Mouse (Mus musculus): ENCODE results near the gene Fam169a. TPM values are rescaled to one million over a fixed set of nuclear protein-coding genes. Genes with fewer than 3 reads are reported as not detected.
"Not testable (repeated sequence)": the region's sequence is repeated elsewhere in the genome, so short reads cannot be mapped to it uniquely, and the experiment has no call there.

The Fam169a gene
- polyA plus RNA-seq, 1 experiment from 2014 or later, result 1.9 TPM

- Histone ChIP-seq H3K4me2 (peak within 1 kb of the TSS; percentile 55), H3K9ac (peak within 1 kb of the TSS; percentile 64), H3K27ac (peak within 1 kb of the TSS; percentile 77), H3K27me3 (replicated peaks) (no peaks in the 10 kb centered on the region), H3K4me1 (peaks cover 6% of the 10 kb centered on the region; the same call in 1 of the 2 replicates), H3K4me3 (replicated peaks) (peak within 1 kb of the TSS; percentile 66), H3K9me3 (no peaks in the 10 kb centered on the region), H3K36me3 (peaks cover 7% of the 10 kb centered on the region; the same call in 1 of the 2 replicates)
- WGBS, result under 1% methylated on average over 57 of the region's 57 CpGs
- ATAC-seq (ENCODE audit: insufficient read depth, low FRiP score, low read depth), result peak; percentile 95
These were observed 70.6 kb downstream of the Fam169a start, which contains the start of the genes Gfm2 and Nsa2 for GRCm38 (mm10) chr13:97137466-97138400. Gfm2 (plus strand) TSS chr13:97137937. Nsa2 (minus strand) TSS chr13:97137937.

- H3K9me3 ChIP-seq; H3K36me3 ChIP-seq; H3K4me1 ChIP-seq; H3K27me3 ChIP-seq (replicated peaks); ATAC-seq (ENCODE audit: insufficient read depth, low FRiP score, low read depth); H3K27ac ChIP-seq: not testable (repeated sequence)
- Histone ChIP-seq H3K9ac (peak overlapping the region; percentile 58; the same call in 1 of the 2 replicates), H3K4me3 (replicated peaks) (peak overlapping the region; percentile 66), H3K4me2 (peak overlapping the region; percentile 55)
- 31% methylated on average over 8 of the region's 8 CpGs for WGBS
These were observed 71.4 kb downstream of the Fam169a start for GRCm38 (mm10) chr13:97138404-97138931.

GRCm38 (mm10) chr13:97142321-97142720, 75.2 kb downstream of the Fam169a start:
- Histone ChIP-seq H3K9me3 (no peaks in the 10 kb centered on the region), H3K4me3 (replicated peaks) (no peak overlapping the region), H3K4me2 (no peak overlapping the region), H3K27me3 (replicated peaks) (no peaks in the 10 kb centered on the region), H3K9ac (no peak overlapping the region), H3K27ac (no peak overlapping the region), H3K36me3 (peaks cover 13% of the 10 kb centered on the region; the same call in 1 of the 2 replicates), H3K4me1 (peaks cover 6% of the 10 kb centered on the region; the same call in 1 of the 2 replicates)
- ATAC-seq (ENCODE audit: insufficient read depth, low FRiP score, low read depth), result no peak
- WGBS, result 84% methylated on average over 7 of the region's 7 CpGs

GRCm38 (mm10) chr13:97145834-97146233, 78.7 kb downstream of the Fam169a start:
- ATAC-seq (ENCODE audit: insufficient read depth, low FRiP score, low read depth), result no peak
- no peak overlapping the region for H3K4me3 ChIP-seq (replicated peaks)
- peaks cover 21% of the 10 kb centered on the region for H3K36me3 ChIP-seq
- H3K4me2 ChIP-seq, result no peak overlapping the region
- no peak overlapping the region for H3K9ac ChIP-seq
- 64% methylated on average over 4 of the region's 4 CpGs for WGBS
- no peaks in the 10 kb centered on the region for H3K27me3 ChIP-seq (replicated peaks)
- no peaks in the 10 kb centered on the region for H3K9me3 ChIP-seq
- no peak overlapping the region for H3K27ac ChIP-seq
- no peaks in the 10 kb centered on the region for H3K4me1 ChIP-seq

- Histone ChIP-seq H3K27me3 (replicated peaks) (no peaks in the 10 kb centered on the region), H3K36me3 (peaks cover 48% of the 10 kb centered on the region), H3K9ac (no peak overlapping the region), H3K9me3 (no peaks in the 10 kb centered on the region), H3K4me3 (replicated peaks) (no peak overlapping the region), H3K27ac (no peak overlapping the region), H3K4me1 (no peaks in the 10 kb centered on the region), H3K4me2 (no peak overlapping the region)
- no peak for ATAC-seq (ENCODE audit: insufficient read depth, low FRiP score, low read depth)
- 82% methylated on average over 10 of the region's 10 CpGs for WGBS
These were observed 108.6 kb downstream of the Fam169a start for GRCm38 (mm10) chr13:97175520-97176264.

- no peak for ATAC-seq (ENCODE audit: insufficient read depth, low FRiP score, low read depth)
- H3K4me2 ChIP-seq, result no peak overlapping the region
- peaks cover 48% of the 10 kb centered on the region for H3K36me3 ChIP-seq
- no peaks in the 10 kb centered on the region for H3K27me3 ChIP-seq (replicated peaks)
- H3K4me3 ChIP-seq (replicated peaks), result no peak overlapping the region
- 85% methylated on average over 5 of the region's 5 CpGs for WGBS
- no peaks in the 10 kb centered on the region for H3K4me1 ChIP-seq
- no peak overlapping the region for H3K27ac ChIP-seq
- no peak overlapping the region for H3K9ac ChIP-seq
- H3K9me3 ChIP-seq, result no peaks in the 10 kb centered on the region
These were observed 109.6 kb downstream of the Fam169a start for GRCm38 (mm10) chr13:97176731-97177130.

GRCm38 (mm10) chr13:97178943-97179342, 111.9 kb downstream of the Fam169a start:
- Histone ChIP-seq H3K9ac (no peak overlapping the region), H3K4me2 (no peak overlapping the region), H3K36me3 (peaks cover 35% of the 10 kb centered on the region), H3K27me3 (replicated peaks) (no peaks in the 10 kb centered on the region), H3K4me3 (replicated peaks) (no peak overlapping the region), H3K4me1 (no peaks in the 10 kb centered on the region), H3K27ac (no peak overlapping the region), H3K9me3 (no peaks in the 10 kb centered on the region)
- no peak for ATAC-seq (ENCODE audit: insufficient read depth, low FRiP score, low read depth)
- 80% methylated on average over 7 of the region's 7 CpGs for WGBS

- 81% methylated on average over 6 of the region's 6 CpGs for WGBS
- ATAC-seq (ENCODE audit: insufficient read depth, low FRiP score, low read depth), result no peak
- Histone ChIP-seq H3K27ac (no peak overlapping the region), H3K9me3 (no peaks in the 10 kb centered on the region), H3K9ac (no peak overlapping the region), H3K27me3 (replicated peaks) (no peaks in the 10 kb centered on the region), H3K4me1 (0 out of 2 replicates have a peak, but pooled peaks cover 5% of the 10 kb centered on the region), H3K4me2 (no peak overlapping the region), H3K4me3 (replicated peaks) (no peak overlapping the region), H3K36me3 (peaks cover 25% of the 10 kb centered on the region)
These were observed 113.2 kb downstream of the Fam169a start for GRCm38 (mm10) chr13:97180113-97180828.

Other genes with a start within 250 kb of the Fam169a start
- gene Gcnt4, start 142.6 kb upstream of the Fam169a start, polyA plus RNA-seq (2015; fragmentation: Nextera tagmentation; extraction: Ambion mirVana), result 1.5 and 2.0 TPM in 2 replicates
- gene 1700029F12Rik, start 32.9 kb upstream of the Fam169a start, polyA plus RNA-seq (2015; fragmentation: Nextera tagmentation; extraction: Ambion mirVana), result not detected in 2 replicates
- gene Gm6169, start 32.0 kb downstream of the Fam169a start, polyA plus RNA-seq (2015; fragmentation: Nextera tagmentation; extraction: Ambion mirVana), result 4.3 and 18.6 TPM in 2 replicates
- gene Gfm2, start 70.7 kb downstream of the Fam169a start, polyA plus RNA-seq (2015; fragmentation: Nextera tagmentation; extraction: Ambion mirVana), result 27.8 and 29.4 TPM in 2 replicates
- 56.3 and 59.9 TPM in 2 replicates for gene Nsa2, start 70.7 kb downstream of the Fam169a start, polyA plus RNA-seq (2015; fragmentation: Nextera tagmentation; extraction: Ambion mirVana)
- 42.7 and 44.6 TPM in 2 replicates for gene Hexb, start 131.1 kb downstream of the Fam169a start, polyA plus RNA-seq (2015; fragmentation: Nextera tagmentation; extraction: Ambion mirVana)
- 7.2 and 7.9 TPM in 2 replicates for gene Enc1, start 173.8 kb downstream of the Fam169a start, polyA plus RNA-seq (2015; fragmentation: Nextera tagmentation; extraction: Ambion mirVana)